Mouse (Mus musculus) MEL (cell line): ENCODE measurements around the gene Fbxo7. TPM values are rescaled to one million over a fixed set of nuclear protein-coding genes. Genes with fewer than 3 reads are reported as not detected.

Experiments used
- DNase-seq: peaks from one replicate; pipeline ENCODE4 v3.0.0; 2011; ENCODE audit warnings: low read depth, low spot score
- H3K27ac ChIP-seq: 2 replicates; pipeline ENCODE4 v1.5.1; 2012; ENCODE audit warnings: low read depth, mild to moderate bottlenecking, control low read depth, low read length, moderate library complexity; ENCODE audit not compliant: control insufficient read depth
- H3K27me3 ChIP-seq, 2 experiments: fragments of 150-350 bp in 1 of 2; sonication (generic) in 1 of 2; 2 replicates each; pipeline ENCODE4 v1.6.1; 2012; ENCODE audit warnings: low read length in 2 of 2, mild to moderate bottlenecking in 2 of 2, improper control_type of control experiment in 1 of 2, moderate library complexity in 1 of 2; ENCODE audit not compliant: insufficient read depth in 2 of 2, control insufficient read depth in 1 of 2
- H3K36me3 ChIP-seq, 2 experiments: 2 replicates each; pipeline ENCODE4 v1.6.1; 2012 to 2014; ENCODE audit warnings: low read length in 2 of 2, improper control_type of control experiment in 1 of 2, inconsistent platforms in 1 of 2, mild to moderate bottlenecking in 1 of 2; ENCODE audit not compliant: insufficient read depth in 2 of 2, control insufficient read depth in 1 of 2
- H3K4me1 ChIP-seq, 2 experiments: fragments of 150-350 bp in 1 of 2; sonication (generic) in 1 of 2; 2 replicates each; pipeline ENCODE4 v1.6.1; 2012; ENCODE audit warnings: low read length in 2 of 2, improper control_type of control experiment in 1 of 2, mild to moderate bottlenecking in 1 of 2; ENCODE audit not compliant: insufficient read depth in 2 of 2, control insufficient read depth in 1 of 2
- H3K4me3 ChIP-seq, 2 experiments: fragments of 150-350 bp in 1 of 2; sonication (generic) in 1 of 2; 2 replicates each; pipeline ENCODE4 v1.5.1; 2012; ENCODE audit warnings: low read depth in 2 of 2, low read length in 2 of 2, mild to moderate bottlenecking in 2 of 2, moderate library complexity in 2 of 2, control low read depth in 1 of 2, improper control_type of control experiment in 1 of 2; ENCODE audit not compliant: control insufficient read depth in 1 of 2, insufficient read depth in 1 of 2
- H3K79me2 ChIP-seq: 2 replicates; pipeline ENCODE4 v1.6.1; 2012; ENCODE audit warnings: mild to moderate bottlenecking, low read length, moderate library complexity; ENCODE audit not compliant: control insufficient read depth, poor library complexity, insufficient read depth
- H3K9ac ChIP-seq: 2 replicates; pipeline ENCODE4 v1.6.1; 2012; ENCODE audit warnings: low read depth, mild to moderate bottlenecking, control low read depth, low read length, moderate library complexity; ENCODE audit not compliant: control insufficient read depth, poor library complexity, severe bottlenecking
- H3K9me3 ChIP-seq: fragments of 150-350 bp; sonication (generic); replicated peaks from 2 replicates; pipeline ENCODE4 v1.6.1; 2012; ENCODE audit warnings: mild to moderate bottlenecking, low read length, improper control_type of control experiment, moderate library complexity; ENCODE audit not compliant: insufficient read depth
- BHLHE40 ChIP-seq: IDR thresholded peaks from 2 replicates; pipeline ENCODE4 v1.6.1; 2012; ENCODE audit warnings: low read depth, mild to moderate bottlenecking, inconsistent platforms, low read length, improper control_type of control experiment, borderline replicate concordance
- CHD1 ChIP-seq: IDR thresholded peaks from 2 replicates; pipeline ENCODE4 v1.6.1; 2012; ENCODE audit warnings: low read depth, mild to moderate bottlenecking, inconsistent platforms, low read length, improper control_type of control experiment
- CHD2 ChIP-seq: IDR thresholded peaks from 2 replicates; pipeline ENCODE4 v1.6.1; 2011; ENCODE audit warnings: low read length, improper control_type of control experiment
- CTCF ChIP-seq, 3 experiments: IDR thresholded peaks in 2 of 3; conservative IDR thresholded peaks in 1 of 3; 2 replicates each; pipeline ENCODE4 v1.5.1; 2011 to 2012; ENCODE audit warnings: low read length in 3 of 3, low read depth in 2 of 3, mild to moderate bottlenecking in 2 of 3, improper control_type of control experiment in 1 of 3, inconsistent platforms in 1 of 3, mixed read lengths in 1 of 3, moderate library complexity in 1 of 3; ENCODE audit not compliant: control insufficient read depth in 1 of 3, insufficient read depth in 1 of 3, poor library complexity in 1 of 3, severe bottlenecking in 1 of 3
- E2F4 ChIP-seq: IDR thresholded peaks from 2 replicates; pipeline ENCODE4 v1.6.1; 2011; ENCODE audit warnings: low read depth, low read length, improper control_type of control experiment, borderline replicate concordance
- ELF1 ChIP-seq: IDR thresholded peaks from 2 replicates; pipeline ENCODE4 v1.6.1; 2014; ENCODE audit warnings: low read depth, mild to moderate bottlenecking, inconsistent platforms, low read length, improper control_type of control experiment, moderate library complexity
- EP300 ChIP-seq, 2 experiments: IDR thresholded peaks; 2 replicates each; pipeline ENCODE4 v1.6.1; 2011; ENCODE audit warnings: improper control_type of control experiment in 2 of 2, low read length in 2 of 2, low read depth in 1 of 2, mild to moderate bottlenecking in 1 of 2
- ETS1 ChIP-seq: IDR thresholded peaks from 2 replicates; pipeline ENCODE4 v1.6.1; 2012; ENCODE audit warnings: low read depth, mild to moderate bottlenecking, inconsistent platforms, low read length, improper control_type of control experiment, moderate library complexity
- GABPA ChIP-seq: IDR thresholded peaks from 2 replicates; pipeline ENCODE4 v1.6.1; 2012; ENCODE audit warnings: low read depth, mild to moderate bottlenecking, inconsistent platforms, low read length, improper control_type of control experiment, moderate library complexity
- GATA1 ChIP-seq: IDR thresholded peaks from 2 replicates; pipeline ENCODE4 v1.6.1; 2011; ENCODE audit warnings: low read depth, low read length, improper control_type of control experiment
- HCFC1 ChIP-seq: IDR thresholded peaks from 2 replicates; pipeline ENCODE4 v1.6.1; 2012; ENCODE audit warnings: low read depth, mild to moderate bottlenecking, inconsistent platforms, low read length, improper control_type of control experiment, moderate library complexity
- JUND ChIP-seq: IDR thresholded peaks from 2 replicates; pipeline ENCODE4 v1.6.1; 2011; ENCODE audit warnings: low read depth, mild to moderate bottlenecking, improper control_type of control experiment, low read length
- KAT2A ChIP-seq: conservative IDR thresholded peaks from 2 replicates; pipeline ENCODE4 v1.6.1; 2012; ENCODE audit warnings: low read depth, low read length, improper control_type of control experiment, inconsistent platforms
- MAFK ChIP-seq: IDR thresholded peaks from 2 replicates; pipeline ENCODE4 v1.6.1; 2011; ENCODE audit warnings: low read depth, mild to moderate bottlenecking, low read length, improper control_type of control experiment, borderline replicate concordance
- MAZ ChIP-seq: IDR thresholded peaks from 2 replicates; pipeline ENCODE4 v1.6.1; 2012; ENCODE audit warnings: low read depth, mild to moderate bottlenecking, inconsistent platforms, low read length, improper control_type of control experiment
- MEF2A ChIP-seq: IDR thresholded peaks from 2 replicates; pipeline ENCODE4 v1.6.1; 2014; ENCODE audit warnings: low read depth, mild to moderate bottlenecking, inconsistent platforms, low read length, improper control_type of control experiment; ENCODE audit not compliant: poor library complexity, insufficient replicate concordance, severe bottlenecking; ENCODE audit errors: extremely low read depth
- MXI1 ChIP-seq: IDR thresholded peaks from 2 replicates; pipeline ENCODE4 v1.6.1; 2011; ENCODE audit warnings: mild to moderate bottlenecking, low read depth, low read length, improper control_type of control experiment
- MYB ChIP-seq: IDR thresholded peaks from 2 replicates; pipeline ENCODE4 v1.6.1; 2011; ENCODE audit warnings: mild to moderate bottlenecking, low read depth, low read length, improper control_type of control experiment
- MYC ChIP-seq: IDR thresholded peaks from 2 replicates; pipeline ENCODE4 v1.6.1; 2011; ENCODE audit warnings: low read depth, mild to moderate bottlenecking, low read length, improper control_type of control experiment, moderate library complexity
- NELFE ChIP-seq: IDR thresholded peaks from 2 replicates; pipeline ENCODE4 v1.6.1; 2011; ENCODE audit warnings: low read depth, low read length, improper control_type of control experiment
- NRF1 ChIP-seq: IDR thresholded peaks from 2 replicates; pipeline ENCODE4 v1.6.1; 2014; ENCODE audit warnings: low read depth, mild to moderate bottlenecking, inconsistent platforms, low read length, improper control_type of control experiment, moderate library complexity; ENCODE audit not compliant: poor library complexity, insufficient read depth, severe bottlenecking
- POLR2A ChIP-seq, 2 experiments: IDR thresholded peaks; 2 replicates each; pipeline ENCODE4 v1.6.1; 2011 to 2012; ENCODE audit warnings: low read length in 2 of 2, mild to moderate bottlenecking in 2 of 2, control low read depth in 1 of 2, improper control_type of control experiment in 1 of 2, low read depth in 1 of 2, moderate library complexity in 1 of 2; ENCODE audit not compliant: control insufficient read depth in 1 of 2, insufficient read depth in 1 of 2, poor library complexity in 1 of 2
- POLR2AphosphoS2 ChIP-seq: IDR thresholded peaks from 2 replicates; pipeline ENCODE4 v1.6.1; 2011; ENCODE audit warnings: low read length, improper control_type of control experiment
- POLR2AphosphoS5 ChIP-seq: IDR thresholded peaks from 2 replicates; pipeline ENCODE4 v1.6.1; 2012; ENCODE audit warnings: low read depth, borderline replicate concordance, mild to moderate bottlenecking, inconsistent platforms, low read length, moderate library complexity, mixed read lengths
- RAD21 ChIP-seq: IDR thresholded peaks from 2 replicates; pipeline ENCODE4 v1.6.1; 2011; ENCODE audit warnings: mild to moderate bottlenecking, low read depth, low read length, improper control_type of control experiment
- RCOR1 ChIP-seq: IDR thresholded peaks from 2 replicates; pipeline ENCODE4 v1.6.1; 2012; ENCODE audit warnings: low read depth, mild to moderate bottlenecking, inconsistent platforms, low read length, improper control_type of control experiment
- SIN3A ChIP-seq: IDR thresholded peaks from 2 replicates; pipeline ENCODE4 v1.6.1; 2012; ENCODE audit warnings: low read length, improper control_type of control experiment, inconsistent platforms
- SMC3 ChIP-seq: IDR thresholded peaks from 2 replicates; pipeline ENCODE4 v1.6.1; 2011; ENCODE audit warnings: low read depth, low read length, improper control_type of control experiment
- TAL1 ChIP-seq: IDR thresholded peaks from 2 replicates; pipeline ENCODE4 v1.6.1; 2012; ENCODE audit warnings: mild to moderate bottlenecking, inconsistent platforms, low read length, moderate library complexity, mixed read lengths
- TBP ChIP-seq: IDR thresholded peaks from 2 replicates; pipeline ENCODE4 v1.8.0; 2011; ENCODE audit warnings: low read depth, low read length, improper control_type of control experiment
- TCF12 ChIP-seq: IDR thresholded peaks from 2 replicates; pipeline ENCODE4 v1.6.1; 2014; ENCODE audit warnings: low read depth, mild to moderate bottlenecking, inconsistent platforms, low read length, improper control_type of control experiment, moderate library complexity
- UBTF ChIP-seq: IDR thresholded peaks from 2 replicates; pipeline ENCODE4 v1.6.1; 2012; ENCODE audit warnings: low read depth, mild to moderate bottlenecking, inconsistent platforms, low read length, improper control_type of control experiment, moderate library complexity, borderline replicate concordance; ENCODE audit not compliant: insufficient read depth
- USF1 ChIP-seq: IDR thresholded peaks from 2 replicates; pipeline ENCODE4 v1.6.1; 2014; ENCODE audit warnings: low read depth, mild to moderate bottlenecking, inconsistent platforms, low read length, improper control_type of control experiment, moderate library complexity
- USF2 ChIP-seq, 2 experiments: IDR thresholded peaks; 2 replicates each; pipeline ENCODE4 v1.6.1; 2011 to 2012; ENCODE audit warnings: improper control_type of control experiment in 2 of 2, low read length in 2 of 2, borderline replicate concordance in 1 of 2, inconsistent platforms in 1 of 2, low read depth in 1 of 2, mild to moderate bottlenecking in 1 of 2; ENCODE audit not compliant: insufficient read depth in 1 of 2
- ZC3H11A ChIP-seq: IDR thresholded peaks from 2 replicates; pipeline ENCODE4 v1.6.1; 2012; ENCODE audit warnings: low read depth, mild to moderate bottlenecking, inconsistent platforms, low read length, improper control_type of control experiment
- ZKSCAN1 ChIP-seq: IDR thresholded peaks from 2 replicates; pipeline ENCODE4 v1.6.1; 2012; ENCODE audit warnings: low read depth, mild to moderate bottlenecking, inconsistent platforms, low read length, improper control_type of control experiment, moderate library complexity
- ZMIZ1 ChIP-seq: IDR thresholded peaks from 2 replicates; pipeline ENCODE4 v1.6.1; 2012; ENCODE audit warnings: low read depth, mild to moderate bottlenecking, inconsistent platforms, low read length, improper control_type of control experiment, moderate library complexity
- ZNF384 ChIP-seq: IDR thresholded peaks from 2 replicates; pipeline ENCODE4 v1.6.1; 2012; ENCODE audit warnings: low read depth, mild to moderate bottlenecking, inconsistent platforms, low read length, improper control_type of control experiment
- polyA plus RNA-seq, 2 experiments: library from polyadenylated mRNA; stranded (reverse) in 1 of 2; unstranded in 1 of 2; fragments of >175 nt in 1 of 2; fragments of >200 nt in 1 of 2; gene quantifications; 2 replicates each; pipeline versions ENCODE4 v1.2.1 to v1.2.4; 2012; ENCODE audit warnings: low replicate concordance in 2 of 2, low read depth in 1 of 2; ENCODE audit not compliant: insufficient read length in 2 of 2, insufficient read depth in 1 of 2, missing spikeins in 1 of 2
- total RNA-seq: library from RNA; depleted of rRNA; stranded (reverse); fragments of 300-350 nt; gene quantifications from 2 replicates; pipeline ENCODE4 v1.2.3, GENCODE M21; 2012

Fbxo7 gene
- total and polyA plus RNA-seq, 3 experiments: 24.5 to 131 (median 34.8) TPM

DNA sequence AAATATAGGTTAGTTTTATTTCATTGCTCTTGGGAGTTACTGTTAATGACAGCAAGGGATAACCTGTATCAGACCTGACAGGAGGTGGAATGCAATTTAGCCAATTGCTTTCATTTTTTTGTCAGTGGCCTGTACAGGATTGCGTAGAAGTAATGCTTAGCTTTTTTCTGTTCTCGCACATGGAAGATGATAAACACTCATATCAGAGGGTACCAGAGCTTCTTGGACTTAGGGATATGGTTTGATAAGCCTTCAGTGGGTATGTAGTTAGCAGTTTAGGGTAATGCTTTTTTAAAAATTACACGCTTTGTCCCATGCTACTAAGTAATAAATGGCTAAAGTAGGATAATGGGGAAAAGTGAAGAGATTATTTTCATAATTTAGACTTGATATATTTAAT, 4.6 kb downstream of the Fbxo7 start:
- H3K27me3 ChIP-seq: no peaks in the 10 kb centered on the region
- H3K4me3 ChIP-seq: no peak overlapping the region
- H3K4me1 ChIP-seq: peaks cover 9 to 19% of the 10 kb centered on the region in 2 experiments
- H3K9me3 ChIP-seq: no peaks in the 10 kb centered on the region
- peaks cover 20 to 26% of the 10 kb centered on the region in 2 experiments for H3K36me3 ChIP-seq
- no peak overlapping the region for H3K9ac ChIP-seq
- DNase-seq: peak; percentile 69
- H3K27ac ChIP-seq: no peak overlapping the region
- peaks cover 34% of the 10 kb centered on the region for H3K79me2 ChIP-seq
- TF ChIP-seq MYC (peak; percentile 71; the same call in 1 of the 2 replicates), CTCF (IDR thresholded peaks at IDR 0.05 in 2 of 3, conservative IDR thresholded peaks at IDR 0.05 in 1 of 3; ENCODE audit: control insufficient read depth in 1 of 3, insufficient read depth in 1 of 3, low read depth in 2 of 3, low read length in 3 of 3, poor library complexity in 1 of 3, severe bottlenecking in 1 of 3) (no peak), GABPA (no peak), RAD21 (no peak), MYB (no peak), CHD2 (no peak), ELF1 (no peak), TBP (no peak), NELFE (no peak), ZMIZ1 (no peak), ZC3H11A (no peak), KAT2A (no peak), ETS1 (peak; percentile 80), NRF1 (no peak), UBTF (no peak), POLR2A (IDR thresholded peaks at IDR 0.05; ENCODE audit: control insufficient read depth in 1 of 2, insufficient read depth in 1 of 2, low read depth in 1 of 2, low read length in 2 of 2, poor library complexity in 1 of 2) (no peak), JUND (no peak), USF2 (IDR thresholded peaks at IDR 0.05; ENCODE audit: borderline replicate concordance in 1 of 2, insufficient read depth in 1 of 2, low read depth in 1 of 2, low read length in 2 of 2) (no peak), MXI1 (peak; percentile 76), ZNF384 (peak; percentile 84), E2F4 (no peak), MAFK (peak; percentile 22; the same call in 1 of the 2 replicates), POLR2AphosphoS5 (no peak), GATA1 (peak; percentile 96), SIN3A (peak; percentile 80), MEF2A (no peak; the same call in 1 of the 2 replicates), CHD1 (no peak), TAL1 (peak; percentile 79), ZKSCAN1 (no peak), HCFC1 (no peak), USF1 (no peak), BHLHE40 (peak; percentile 69; the same call in 1 of the 2 replicates), POLR2AphosphoS2 (no peak), MAZ (no peak), TCF12 (peak; percentile 95), EP300 (IDR thresholded peaks at IDR 0.05; ENCODE audit: low read depth in 1 of 2, low read length in 2 of 2) (peak; percentile 93), RCOR1 (peak; percentile 88), SMC3 (no peak)
